Mouse (Mus musculus) forebrain, embryonic 10.5 days (tissue): ENCODE data around the gene Slc39a1. TPM values are rescaled to one million over a fixed set of nuclear protein-coding genes. Genes with fewer than 3 reads are reported as not detected.
A peak's percentile ranks its signal among the peaks of the same experiment; 100 is the strongest.

Experiments used
- DNase-seq: peaks from one replicate; pipeline ENCODE4 v3.0.0-alpha.2; 2017; ENCODE audit warnings: low spot score; ENCODE audit errors: extremely low spot score
- H3K27ac ChIP-seq: fragments of 300-500 bp; sonication (generic); 2 replicates; pipeline ENCODE4 v1.5.1; 2016; ENCODE audit warnings: mild to moderate bottlenecking
- H3K27me3 ChIP-seq: fragments of 300-500 bp; sonication (generic); 2 replicates; pipeline ENCODE4 v1.6.1; 2016; ENCODE audit warnings: mild to moderate bottlenecking; ENCODE audit not compliant: poor library complexity, severe bottlenecking
- H3K36me3 ChIP-seq: fragments of 300-500 bp; sonication (generic); replicated peaks from 2 replicates; pipeline ENCODE4 v1.6.1; 2016; ENCODE audit warnings: mild to moderate bottlenecking, moderate library complexity
- H3K4me1 ChIP-seq: fragments of 300-500 bp; sonication (generic); 2 replicates; pipeline ENCODE4 v1.6.1; 2016
- H3K4me3 ChIP-seq: fragments of 300-500 bp; sonication (generic); 2 replicates; pipeline ENCODE4 v1.5.1; 2016; ENCODE audit warnings: mild to moderate bottlenecking, moderate library complexity
- H3K9me3 ChIP-seq: fragments of 300-500 bp; sonication (generic); 2 replicates; pipeline ENCODE4 v1.6.1; 2016; ENCODE audit warnings: mild to moderate bottlenecking, moderate library complexity
- WGBS: fragments of 180-500 bp; shearing (Covaris S2); methylation state at CpG from one replicate; pipeline ENCODE4 v1.1.7; 2016; 5-methylcytosine and 5-hydroxymethylcytosine counted together
- polyA plus RNA-seq: library from polyadenylated mRNA; unstranded; fragments of >200 nt; fragmentation: Nextera tagmentation; extraction: Ambion mirVana; gene quantifications from 2 replicates; pipeline ENCODE4 v1.2.1, GENCODE M21; 2016

The Slc39a1 gene
- polyA plus RNA-seq, 1 experiment from 2014 or later, result 69.6 TPM

GRCm38 (mm10) chr3:90263121-90263771, 15.3 kb downstream of the Slc39a1 start:
- 90% methylated on average over 5 of the region's 5 CpGs for WGBS
- no peak for DNase-seq
- Histone ChIP-seq H3K9me3 (no peaks in the 10 kb centered on the region), H3K27ac (no peak overlapping the region), H3K27me3 (no peaks in the 10 kb centered on the region), H3K36me3 (peaks cover 72% of the 10 kb centered on the region), H3K4me3 (no peak overlapping the region), H3K4me1 (peaks cover 27% of the 10 kb centered on the region)

GRCm38 (mm10) chr3:90264687-90265033, 16.7 kb downstream of the Slc39a1 start:
- no peaks in the 10 kb centered on the region for H3K27me3 ChIP-seq
- H3K4me3 ChIP-seq, result peak overlapping the region; percentile 83
- H3K27ac ChIP-seq, result peak overlapping the region; percentile 98
- peaks cover 27% of the 10 kb centered on the region for H3K4me1 ChIP-seq
- 37% methylated on average over 10 of the region's 10 CpGs for WGBS
- H3K36me3 ChIP-seq, result peaks cover 70% of the 10 kb centered on the region
- no peak for DNase-seq
- H3K9me3 ChIP-seq, result no peaks in the 10 kb centered on the region

- WGBS, result under 1% methylated on average over 79 of the region's 87 CpGs
- H3K27me3 ChIP-seq, result no peaks in the 10 kb centered on the region
- DNase-seq, result peak; percentile 87
- peaks cover 27% of the 10 kb centered on the region for H3K4me1 ChIP-seq
- H3K36me3 ChIP-seq, result peaks cover 67% of the 10 kb centered on the region
- H3K9me3 ChIP-seq, result no peaks in the 10 kb centered on the region
- H3K4me3 ChIP-seq, result peak within 1 kb of the TSS; percentile 83
- peak within 1 kb of the TSS; percentile 98 for H3K27ac ChIP-seq
These were observed 17.3 kb downstream of the Slc39a1 start, which contains the start of gene Dennd4b for GRCm38 (mm10) chr3:90265034-90265931. Gene Dennd4b (plus strand): TSS chr3:90265185.

GRCm38 (mm10) chr3:90265932-90266741, 18.2 kb downstream of the Slc39a1 start:
- H3K4me1 ChIP-seq, result peaks cover 27% of the 10 kb centered on the region
- DNase-seq, result no peak

GRCm38 (mm10) chr3:90266901-90267775, 19.2 kb downstream of the Slc39a1 start:
- no peak overlapping the region for H3K27ac ChIP-seq
- peaks cover 67% of the 10 kb centered on the region for H3K36me3 ChIP-seq
- no peaks in the 10 kb centered on the region for H3K9me3 ChIP-seq
- no peaks in the 10 kb centered on the region for H3K27me3 ChIP-seq
- peaks cover 27% of the 10 kb centered on the region for H3K4me1 ChIP-seq
- H3K4me3 ChIP-seq, result peak overlapping the region; percentile 83; the same call in 1 of the 2 replicates
- 92% methylated on average over 20 of the region's 20 CpGs for WGBS
- DNase-seq, result no peak

More at GRCm38 (mm10) chr3:90265932-90266741, 18.2 kb downstream of the Slc39a1 start:
- Histone ChIP-seq H3K27ac (peak overlapping the region; percentile 98), H3K27me3 (no peaks in the 10 kb centered on the region), H3K36me3 (peaks cover 67% of the 10 kb centered on the region), H3K4me3 (peak overlapping the region; percentile 83), H3K9me3 (no peaks in the 10 kb centered on the region)
- WGBS, result 30% methylated on average over 16 of the region's 16 CpGs

GRCm38 (mm10) chr3:90268190-90268589, 20.2 kb downstream of the Slc39a1 start:
- Histone ChIP-seq H3K27me3 (no peaks in the 10 kb centered on the region), H3K27ac (no peak overlapping the region), H3K36me3 (peaks cover 66% of the 10 kb centered on the region), H3K4me1 (peaks cover 27% of the 10 kb centered on the region), H3K4me3 (no peak overlapping the region), H3K9me3 (no peaks in the 10 kb centered on the region)
- 96% methylated on average over 11 of the region's 11 CpGs for WGBS
- no peak for DNase-seq

GRCm38 (mm10) chr3:90268971-90269370, 21.0 kb downstream of the Slc39a1 start:
- Histone ChIP-seq H3K4me3 (no peak overlapping the region), H3K4me1 (peaks cover 27% of the 10 kb centered on the region), H3K27ac (no peak overlapping the region), H3K36me3 (peaks cover 68% of the 10 kb centered on the region), H3K9me3 (no peaks in the 10 kb centered on the region), H3K27me3 (no peaks in the 10 kb centered on the region)
- WGBS, result 90% methylated on average over 16 of the region's 16 CpGs
- DNase-seq, result no peak

- WGBS, result 95% methylated on average over 8 of the region's 8 CpGs
- H3K27ac ChIP-seq, result no peak overlapping the region
- DNase-seq, result no peak
- H3K4me3 ChIP-seq, result no peak overlapping the region
- H3K27me3 ChIP-seq, result no peaks in the 10 kb centered on the region
- H3K4me1 ChIP-seq, result peaks cover 15% of the 10 kb centered on the region
- peaks cover 80% of the 10 kb centered on the region for H3K36me3 ChIP-seq
- H3K9me3 ChIP-seq, result no peaks in the 10 kb centered on the region
These were observed 22.8 kb downstream of the Slc39a1 start for GRCm38 (mm10) chr3:90270784-90271183.

GRCm38 (mm10) chr3:90272170-90272569, 24.2 kb downstream of the Slc39a1 start:
- no peak for DNase-seq
- no peak overlapping the region for H3K27ac ChIP-seq
- no peak overlapping the region for H3K4me3 ChIP-seq
- WGBS, result 82% methylated on average over 9 of the region's 9 CpGs
- H3K4me1 ChIP-seq, result peaks cover 7% of the 10 kb centered on the region
- H3K36me3 ChIP-seq, result peaks cover 94% of the 10 kb centered on the region
- H3K27me3 ChIP-seq, result no peaks in the 10 kb centered on the region
- no peaks in the 10 kb centered on the region for H3K9me3 ChIP-seq

- H3K27ac ChIP-seq, result no peak overlapping the region
- no peak for DNase-seq
- no peaks in the 10 kb centered on the region for H3K27me3 ChIP-seq
- no peaks in the 10 kb centered on the region for H3K9me3 ChIP-seq
- WGBS, result 94% methylated on average over 22 of the region's 22 CpGs
- peaks cover 5% of the 10 kb centered on the region; the same call in 1 of the 2 replicates for H3K4me1 ChIP-seq
- no peak overlapping the region for H3K4me3 ChIP-seq
- peaks cover 94% of the 10 kb centered on the region for H3K36me3 ChIP-seq
These were observed 25.9 kb downstream of the Slc39a1 start for GRCm38 (mm10) chr3:90273855-90274254.

- peaks cover 5% of the 10 kb centered on the region; the same call in 1 of the 2 replicates for H3K4me1 ChIP-seq
- H3K27ac ChIP-seq, result no peak overlapping the region
- H3K4me3 ChIP-seq, result no peak overlapping the region
- H3K9me3 ChIP-seq, result no peaks in the 10 kb centered on the region
- peaks cover 98% of the 10 kb centered on the region for H3K36me3 ChIP-seq
- H3K27me3 ChIP-seq, result no peaks in the 10 kb centered on the region
- no peak for DNase-seq
- WGBS, result 93% methylated on average over 11 of the region's 11 CpGs
These were observed 27.3 kb downstream of the Slc39a1 start for GRCm38 (mm10) chr3:90275286-90275685.
